Mouse (Mus musculus) layer of hippocampus, postnatal 14 days (tissue): Measurements from ENCODE around the gene Letm1. TPM values are rescaled to one million over a fixed set of nuclear protein-coding genes. Genes with fewer than 3 reads are reported as not detected.

Experiments used
- DNase-seq, 2 experiments: peaks; one replicate each; pipeline ENCODE4 v3.0.0; 2021 to 2022; ENCODE audit warnings: low spot score in 2 of 2, mixed read lengths in 1 of 2
- total RNA-seq, 2 experiments: library from RNA; stranded (reverse); gene quantifications; 2 replicates each; pipeline ENCODE4 v1.2.3; 2021

Letm1 gene
- total RNA-seq, 2 experiments from 2014 or later: 96.8 to 105 TPM

DNA sequence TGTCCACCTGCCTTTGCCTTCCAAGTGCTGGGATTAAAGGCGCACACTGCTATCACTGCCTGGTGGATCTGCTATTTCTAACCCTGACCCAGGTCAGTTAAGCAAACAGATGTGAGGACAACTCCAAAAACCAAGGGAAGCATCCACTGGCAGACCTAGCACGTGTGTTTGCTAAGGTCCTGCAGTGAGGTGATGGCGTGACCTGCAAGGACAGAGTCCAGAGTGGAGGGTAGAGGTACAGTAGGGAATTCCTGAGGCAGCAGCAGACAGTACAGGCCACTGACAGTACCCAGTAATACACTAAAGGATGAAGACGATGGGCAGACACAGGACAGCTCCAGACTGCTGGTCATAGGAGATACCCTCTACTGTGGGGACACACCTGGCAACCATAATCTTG, 42.1 kb downstream of the Letm1 start:
- no peak for DNase-seq

- no peak for DNase-seq
These were observed 44.3 kb downstream of the Letm1 start for GRCm38 (mm10) chr5:33738341-33738740.

GRCm38 (mm10) chr5:33737903-33738321, 44.7 kb downstream of the Letm1 start:
- peak; percentile 69 to 77 for DNase-seq

DNA sequence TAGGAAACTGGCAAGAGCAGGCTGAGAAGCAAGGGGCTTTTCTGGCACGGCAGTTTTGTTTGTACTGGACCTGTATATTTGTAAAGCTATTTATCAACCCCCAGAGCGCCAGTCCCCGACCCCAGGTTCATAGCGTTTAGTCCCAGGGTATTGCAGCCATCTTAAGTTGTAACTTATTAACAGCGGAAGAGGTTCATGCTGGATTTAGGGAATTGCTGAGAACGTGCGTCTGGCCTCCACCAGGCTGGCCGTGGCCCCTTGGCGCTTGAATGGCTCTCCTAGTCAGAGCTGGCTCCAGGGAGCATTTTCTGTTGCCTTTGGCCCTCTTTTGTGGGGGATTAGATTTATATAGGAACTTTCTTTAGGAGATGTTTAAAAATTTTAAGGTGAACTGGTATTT, 46.4 kb downstream of the Letm1 start:
- DNase-seq: no peak

DNA sequence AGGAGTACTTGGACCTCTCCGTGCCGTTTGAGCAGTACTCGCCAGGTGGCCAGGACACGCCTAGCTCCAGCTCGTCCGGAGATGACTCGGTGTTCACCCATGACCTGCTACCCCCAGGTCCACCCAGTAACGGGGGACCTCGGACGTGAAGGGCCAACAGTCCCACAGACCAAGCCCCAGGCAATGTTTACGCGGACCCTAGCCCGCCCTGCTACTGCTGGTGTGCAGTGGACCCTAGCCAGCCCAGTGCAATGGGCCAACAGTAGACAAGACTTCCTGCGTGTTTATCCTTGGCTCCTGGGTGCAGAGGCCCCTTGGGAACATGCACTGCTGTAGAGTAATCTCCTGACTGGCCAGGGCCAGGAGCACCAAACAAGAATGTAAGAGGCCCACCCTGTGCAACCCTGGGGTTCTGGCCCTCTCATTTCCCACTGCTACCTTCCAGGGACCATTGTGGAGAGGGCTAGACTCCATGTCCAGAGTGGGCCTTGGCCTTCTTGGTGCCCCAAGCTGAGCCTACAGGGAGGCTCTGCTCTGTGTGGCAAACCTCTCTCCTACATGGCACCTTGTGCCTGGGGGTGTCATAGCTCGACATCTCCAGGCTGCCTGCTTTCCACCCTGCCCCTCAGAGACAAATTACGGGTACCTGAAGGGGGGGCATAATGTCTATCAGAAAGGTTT, 47.1 kb downstream of the Letm1 start:
- DNase-seq: no peak

DNA sequence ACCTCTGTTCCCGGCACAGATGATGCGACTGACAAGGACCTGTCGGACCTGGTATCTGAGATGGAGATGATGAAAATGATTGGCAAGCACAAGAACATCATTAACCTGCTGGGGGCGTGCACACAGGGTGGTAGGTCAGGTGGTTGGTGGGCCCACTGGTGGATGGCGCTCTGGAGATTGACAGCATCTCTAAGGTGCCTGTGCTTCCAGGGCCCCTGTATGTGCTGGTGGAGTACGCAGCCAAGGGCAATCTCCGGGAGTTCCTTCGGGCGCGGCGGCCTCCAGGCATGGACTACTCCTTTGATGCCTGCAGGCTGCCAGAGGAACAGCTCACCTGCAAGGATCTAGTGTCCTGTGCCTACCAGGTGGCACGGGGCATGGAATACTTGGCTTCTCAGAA, 48.8 kb downstream of the Letm1 start:
- no peak for DNase-seq

DNA sequence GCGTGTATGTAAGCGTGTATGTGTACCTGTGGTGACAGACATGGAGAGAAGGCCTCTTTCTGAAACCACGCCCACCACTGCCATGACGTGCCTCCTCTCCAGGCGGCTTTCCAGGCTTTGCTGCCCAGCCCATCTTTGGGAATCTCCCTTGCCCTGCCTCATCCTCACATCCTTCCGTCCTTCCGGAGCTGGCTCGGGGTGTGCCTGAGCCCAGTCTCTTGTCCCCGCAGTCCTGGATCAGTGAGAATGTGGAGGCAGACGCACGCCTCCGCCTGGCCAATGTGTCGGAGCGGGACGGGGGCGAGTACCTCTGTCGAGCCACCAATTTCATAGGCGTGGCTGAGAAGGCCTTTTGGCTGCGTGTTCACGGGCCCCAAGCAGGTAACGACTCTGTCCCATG, 51.6 kb downstream of the Letm1 start:
- no peak for DNase-seq

DNA sequence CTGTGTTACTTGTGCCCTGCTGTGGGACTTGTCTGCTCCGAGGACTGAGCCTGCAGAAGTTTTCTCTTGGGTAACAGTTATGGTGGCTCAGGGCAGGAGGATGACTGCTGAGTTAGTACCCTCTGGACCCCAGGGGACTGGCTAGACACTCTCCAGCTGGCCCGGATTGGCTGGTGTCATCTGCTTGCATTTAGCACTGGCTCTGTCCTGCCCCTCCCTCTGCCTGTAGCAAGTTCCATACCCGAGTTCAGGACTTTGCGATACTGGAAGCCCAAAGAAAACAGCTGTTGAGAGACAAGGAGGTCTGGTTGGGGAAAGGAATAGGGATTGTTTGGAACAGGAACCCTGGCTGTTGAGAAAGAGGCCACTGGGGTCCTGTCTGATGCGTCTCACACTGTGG, 52.1 kb downstream of the Letm1 start:
- DNase-seq: no peak

GRCm38 (mm10) chr5:33728841-33729240, 53.8 kb downstream of the Letm1 start:
- DNase-seq: no peak

DNA sequence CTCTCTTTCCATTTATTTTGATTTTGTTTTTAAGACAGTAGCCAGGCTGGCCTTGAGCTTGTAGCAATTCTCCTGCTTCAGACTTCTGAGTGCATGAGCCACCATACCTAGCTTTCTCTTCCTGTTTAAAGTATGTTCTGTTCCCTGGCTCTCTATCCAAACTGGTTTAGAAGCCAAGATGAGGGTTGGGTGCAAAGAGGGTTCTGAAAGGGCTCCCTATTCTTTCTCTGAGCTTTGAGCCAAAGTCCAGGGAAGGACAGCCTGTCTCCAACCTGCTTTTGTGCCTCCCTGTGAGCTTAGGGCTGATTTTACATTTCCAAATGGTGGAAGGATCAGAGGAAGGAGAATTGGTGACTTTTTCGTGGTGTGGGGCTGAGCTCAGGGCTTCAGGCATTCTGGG, 55.7 kb downstream of the Letm1 start:
- peak in 1 of 2 experiments; percentile 66 for DNase-seq

- peak in 1 of 2 experiments; percentile 74 for DNase-seq
These were observed 56.5 kb downstream of the Letm1 start for GRCm38 (mm10) chr5:33726081-33726647.

DNA sequence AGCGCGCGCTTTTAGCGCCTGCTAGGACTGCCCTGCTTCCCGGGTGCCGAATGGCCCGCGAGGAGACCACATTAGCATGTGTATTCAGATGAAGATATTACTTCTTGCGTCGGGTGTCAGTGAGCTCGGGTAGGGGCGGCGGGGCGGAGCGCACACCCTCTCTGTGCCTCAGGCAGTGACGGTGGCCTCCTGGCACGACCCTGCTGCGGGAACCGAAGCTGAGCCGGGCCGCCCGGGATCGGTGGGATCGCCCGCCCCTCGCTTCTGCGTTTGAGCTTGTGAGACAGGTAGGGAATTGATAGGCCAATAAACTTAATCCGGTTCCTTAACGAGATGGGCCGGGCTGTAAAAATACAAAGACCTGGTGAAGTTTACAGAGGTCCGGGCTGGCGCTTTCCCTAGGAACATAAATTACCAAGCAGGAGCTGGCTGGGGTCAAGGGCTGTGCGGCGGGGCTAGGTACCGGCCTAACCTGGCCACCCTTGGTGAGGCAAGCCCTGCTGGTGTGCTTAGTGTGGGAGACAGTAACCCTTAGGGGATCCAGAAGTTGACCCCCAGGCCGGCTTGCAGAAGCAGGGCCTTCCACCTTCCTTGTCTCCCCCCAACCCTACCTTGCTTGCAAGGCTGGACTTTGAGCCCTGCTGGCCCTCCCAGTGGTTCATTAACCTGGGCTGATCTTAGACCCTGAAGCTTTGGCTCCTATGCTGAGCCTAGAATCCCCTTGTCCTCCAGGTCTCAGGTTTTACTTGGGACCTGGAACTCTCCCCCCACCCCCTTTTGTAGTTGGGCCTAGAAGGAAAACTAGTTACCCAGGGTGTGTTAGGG, 58.8 kb downstream of the Letm1 start:
- DNase-seq: no peak

GRCm38 (mm10) chr5:33723019-33723640, 59.5 kb downstream of the Letm1 start:
- DNase-seq: no peak

DNA sequence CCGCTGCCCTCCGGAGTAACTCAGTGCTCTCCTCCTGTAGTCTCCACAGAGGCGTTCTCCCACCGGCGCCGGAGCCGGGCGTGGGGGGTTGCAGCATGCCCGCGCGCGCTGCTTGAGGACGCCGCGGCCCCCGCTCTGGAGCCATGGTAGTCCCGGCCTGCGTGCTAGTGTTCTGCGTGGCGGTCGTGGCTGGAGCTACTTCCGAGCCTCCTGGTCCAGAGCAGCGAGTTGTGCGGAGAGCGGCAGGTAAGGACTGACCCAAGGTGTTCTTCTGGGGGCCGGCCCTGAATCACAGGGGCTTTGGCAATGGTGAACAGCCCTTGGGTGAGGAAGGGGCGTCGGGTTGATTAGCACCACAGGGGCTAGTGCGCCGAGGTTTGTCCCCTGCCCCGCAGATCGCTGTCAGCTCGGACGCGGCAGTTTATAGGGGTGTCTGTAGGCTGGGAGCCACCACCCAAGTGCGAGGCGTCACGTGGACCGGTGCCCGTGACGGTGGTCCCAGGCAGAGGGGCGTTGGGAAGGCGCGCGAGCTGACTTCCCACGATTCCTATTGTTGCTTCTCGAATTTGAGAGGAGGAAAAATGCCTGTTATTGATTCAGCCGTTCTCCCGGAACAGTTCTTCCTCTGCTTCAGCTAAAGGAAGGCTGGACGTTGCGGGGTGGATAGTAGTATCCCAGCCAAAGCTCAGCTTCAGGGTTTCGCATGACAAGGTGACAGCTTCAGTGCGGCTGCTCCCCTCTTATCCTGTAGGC, 60.2 kb downstream of the Letm1 start:
- DNase-seq: no peak

- peak in 1 of 2 experiments; percentile 42 for DNase-seq
These were observed 60.9 kb downstream of the Letm1 start, which contains the start of gene Fgfr3 for GRCm38 (mm10) chr5:33721541-33722265. Gene Fgfr3 (plus strand): TSS chr5:33721674.

DNA sequence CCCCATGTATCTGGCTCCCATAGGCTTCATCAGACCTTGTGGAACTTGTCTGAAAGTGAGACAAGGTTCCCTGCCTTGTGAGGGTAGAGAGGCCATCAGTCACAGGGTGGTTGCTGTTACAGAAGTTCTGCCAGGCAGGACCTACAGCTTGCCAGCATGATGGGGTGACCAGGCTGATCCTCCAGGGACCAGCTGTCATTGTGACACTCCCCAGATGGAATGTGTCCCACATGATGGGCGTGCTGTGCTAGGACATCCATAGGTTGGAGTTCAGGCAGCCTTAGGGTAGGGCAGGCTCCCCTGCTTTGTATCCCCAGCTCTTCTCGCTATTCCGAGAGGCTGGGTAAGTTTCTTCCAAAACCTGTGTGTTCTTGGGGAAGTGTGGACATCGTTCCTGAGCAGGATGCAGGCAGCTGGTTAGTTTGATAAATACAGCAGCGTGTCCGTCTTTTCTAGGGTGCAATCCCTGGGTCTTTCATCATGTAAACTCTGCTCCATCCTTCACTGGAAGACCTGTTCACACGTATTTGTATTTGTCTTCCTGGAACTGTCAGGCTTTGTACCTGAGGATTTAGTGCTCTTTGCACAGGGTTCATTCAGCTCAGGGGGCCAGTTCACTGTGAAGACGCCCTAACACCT, 61.6 kb downstream of the Letm1 start:
- DNase-seq: no peak

GRCm38 (mm10) chr5:33718460-33718859, 64.2 kb downstream of the Letm1 start:
- DNase-seq: no peak

GRCm38 (mm10) chr5:33716467-33716866, 66.2 kb downstream of the Letm1 start:
- no peak for DNase-seq

- no peak for DNase-seq
These were observed 67.4 kb downstream of the Letm1 start for GRCm38 (mm10) chr5:33715182-33715581.

DNA sequence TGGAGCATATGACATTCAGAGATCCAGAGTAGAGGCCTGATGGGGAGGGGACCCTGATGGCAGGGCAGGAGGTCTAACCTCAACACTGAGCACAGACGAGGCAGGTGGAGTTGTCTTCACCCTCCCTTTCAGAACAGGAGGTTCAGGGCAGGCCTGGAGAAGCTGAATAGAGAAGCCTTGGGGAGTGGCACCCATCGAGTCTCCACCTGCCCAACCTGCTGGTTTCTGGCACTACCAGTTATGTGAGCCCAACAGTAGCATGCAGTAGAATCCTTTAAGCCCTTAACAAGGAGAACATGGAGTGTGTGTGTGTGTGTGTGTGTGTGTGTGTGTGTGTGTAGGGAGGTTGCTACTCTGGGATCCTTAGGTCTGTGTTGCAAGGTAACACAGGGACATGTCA, 70.1 kb downstream of the Letm1 start:
- DNase-seq: no peak
